Mouse (Mus musculus): ENCODE data around the gene Rai14. TPM values are rescaled to one million over a fixed set of nuclear protein-coding genes. Genes with fewer than 3 reads are reported as not detected.

Rai14 gene
- polyA plus RNA-seq (2017; shearing (Covaris generic)) = 1 to 10 TPM; 3.9 to 5.7 TPM

DNA sequence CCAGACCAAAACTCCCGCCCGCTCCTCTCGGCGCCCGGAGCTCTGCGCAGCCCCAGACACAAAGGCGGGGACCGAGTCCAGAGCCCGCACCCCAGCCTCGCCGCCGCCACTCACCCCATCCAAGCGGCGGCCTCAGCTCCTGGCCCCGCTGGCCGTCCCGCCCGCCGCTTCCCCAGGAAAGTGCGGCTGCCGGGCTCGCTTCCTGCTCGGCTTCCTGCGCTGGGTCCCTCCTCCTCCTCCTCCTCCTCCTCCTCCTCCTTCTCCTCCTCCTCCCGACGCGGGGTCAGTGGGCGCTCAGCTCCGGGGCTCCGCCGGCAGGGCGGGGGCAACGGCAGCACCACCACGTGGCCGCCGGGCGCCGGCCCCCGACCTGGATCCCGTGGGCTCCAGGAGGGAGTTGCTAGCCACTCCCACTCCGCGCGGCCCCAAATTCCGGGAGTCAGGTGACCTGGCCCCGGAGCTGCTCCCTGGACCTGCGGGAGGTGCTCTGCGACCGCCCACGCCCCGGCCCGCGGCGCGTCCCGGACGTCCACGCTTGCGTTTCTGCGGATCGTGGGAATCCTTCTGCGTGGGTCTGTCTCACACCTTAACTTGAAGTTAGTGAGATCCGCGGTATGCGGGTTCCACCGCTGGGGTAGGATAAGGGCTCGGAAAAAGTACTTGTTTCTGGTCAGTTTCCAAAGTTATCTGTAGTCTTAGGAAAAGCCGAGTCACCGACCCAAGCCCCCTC is at the start of gene Rai14:
Gene Rai14 (minus strand): TSS at position 216 of the 730 bp plus-strand sequence.

GRCm38 (mm10) chr15:10558465-10558864 is 156.0 kb downstream of the Rai14 start, which contains the start of gene Ttc23l:
Gene Ttc23l, minus strand, starts transcription at chr15:10558668.

Other genes with a start within 250 kb of the Rai14 start
- 10 to 100 TPM; 25.5 to 48.7 TPM for gene Dnajc21, start 244.1 kb downstream of the Rai14 start, polyA plus RNA-seq (2017; shearing (Covaris generic))
- 100 to 1,000 TPM; 101 to 103 TPM for gene Brix1, start 228.7 kb downstream of the Rai14 start, polyA plus RNA-seq (2017; shearing (Covaris generic))
- gene Rad1, start 228.6 kb downstream of the Rai14 start, polyA plus RNA-seq (2017; shearing (Covaris generic)) = 10 to 100 TPM; 42.5 to 46.7 TPM
- under 1 TPM in 1 of 2 experiments, not detected in 1; 0.26 TPM for gene Ttc23l, start 156.0 kb downstream of the Rai14 start, polyA plus RNA-seq (2017; shearing (Covaris generic))
- gene C1qtnf3, start 237.7 kb upstream of the Rai14 start, polyA plus RNA-seq (2017; shearing (Covaris generic)) = not detected